8 mouse cellular contexts compared by ENCODE assay signal in genomic region chr1:78216509-78217141, GRCm38 (mm10). TPM values are rescaled to one million over a fixed set of nuclear protein-coding genes. Genes with fewer than 3 reads are reported as not detected.
DNase-seq lines count a peak whose midpoint lies in the region; ATAC-seq and TF ChIP-seq lines count a peak whose summit lies in the region.

No protein-coding gene starts in this region.

- peak overlapping the region; percentile 2; the same call in 1 of the 2 replicates for H3K4me3 ChIP-seq in spleen, adult 2 months (ENCODE audit: extremely low read depth, insufficient read depth, insufficient read length)
- peak overlapping the region; percentile 37 for H3K4me3 ChIP-seq in limb, embryonic 11.5 days (ENCODE audit: low read depth, low read length)
- peak overlapping the region; percentile 57 for H3K4me3 ChIP-seq in small intestine, adult 2 months (ENCODE audit: low read depth, low read length)

- peaks cover 21% of the 10 kb centered on the region for H3K27me3 ChIP-seq in spleen, adult 2 months (ENCODE audit: control insufficient read depth, insufficient read depth, low read length)
- peaks cover 80% of the 10 kb centered on the region for H3K27me3 ChIP-seq in limb, embryonic 11.5 days (ENCODE audit: control insufficient read depth, insufficient read depth, low read length)
- H3K27me3 ChIP-seq in small intestine, adult 2 months (ENCODE audit: control insufficient read depth, insufficient read depth, low read length) = peaks cover 58% of the 10 kb centered on the region

- TF ChIP-seq POLR2A in spleen, adult 2 months (IDR thresholded peaks at IDR 0.05; ENCODE audit: low read depth, low read length) = no peak
- TF ChIP-seq POLR2A in small intestine, adult 2 months (IDR thresholded peaks at IDR 0.05; ENCODE audit: low read depth, low read length) = no peak

- no peaks in the 10 kb centered on the region for H3K36me3 ChIP-seq in spleen, adult 2 months (ENCODE audit: control insufficient read depth, insufficient read depth, low read length)
- H3K36me3 ChIP-seq in limb, embryonic 11.5 days (ENCODE audit: control insufficient read depth, insufficient read depth, low read length) = no peaks in the 10 kb centered on the region
- H3K36me3 ChIP-seq in small intestine, adult 2 months (ENCODE audit: control insufficient read depth, insufficient read depth, low read length) = no peaks in the 10 kb centered on the region

- no peak for TF ChIP-seq CTCF in spleen, adult 2 months (IDR thresholded peaks at IDR 0.05; ENCODE audit: extremely low read depth, insufficient read depth, insufficient read length, insufficient replicate concordance)
- no peak for TF ChIP-seq CTCF in small intestine, adult 2 months (IDR thresholded peaks at IDR 0.05; ENCODE audit: extremely low read depth, insufficient read length, insufficient replicate concordance, low read depth, low read length)

- no peak for ATAC-seq in limb, embryonic 11.5 days (ENCODE audit: insufficient number of reproducible peaks, low FRiP score, low TSS enrichment, low read depth)

- peak overlapping the region; percentile 19; the same call in 1 of the 2 replicates for H3K9ac ChIP-seq in limb, embryonic 11.5 days (ENCODE audit: low read length)

- 4% methylated on average over 78 of the region's 79 CpGs for WGBS in spleen, adult 2 months
- WGBS in limb, embryonic 11.5 days = under 1% methylated on average over 43 of the region's 79 CpGs
- WGBS in small intestine, adult 2 months = 1% methylated on average over 78 of the region's 79 CpGs

- no peak overlapping the region for H3K27ac ChIP-seq in spleen, adult 2 months (ENCODE audit: insufficient read depth, low read length)
- H3K27ac ChIP-seq in limb, embryonic 11.5 days (replicated peaks; ENCODE audit: low read depth, low read length) = no peak overlapping the region
- H3K27ac ChIP-seq in small intestine, adult 2 months (ENCODE audit: insufficient read depth, low read depth, low read length) = no peak overlapping the region

- no peaks in the 10 kb centered on the region for H3K9me3 ChIP-seq in limb, embryonic 11.5 days (ENCODE audit: control insufficient read depth, low read length)

- H3K4me2 ChIP-seq in limb, embryonic 11.5 days (ENCODE audit: low read depth, severe bottlenecking) = peak overlapping the region; percentile 95

- DNase-seq in adrenal gland, postnatal 10 days = peak; percentile 32
- no peak for DNase-seq in adrenal gland, adult 18-20 months (ENCODE audit: low spot score in 2 of 2)
- no peak for DNase-seq in spleen, adult 2 months (ENCODE audit: low read depth in 1 of 2, low spot score in 2 of 2)
- DNase-seq in spleen, postnatal 36 days (ENCODE audit: low spot score in 2 of 2) = no peak
- peak; percentile 63 for DNase-seq in limb, embryonic 11.5 days (ENCODE audit: low spot score)
- DNase-seq in gastrocnemius, adult 18-20 months (ENCODE audit: low spot score) = no peak
- no peak for DNase-seq in gastrocnemius, postnatal 36 days

- H3K4me1 ChIP-seq in spleen, adult 2 months (ENCODE audit: control insufficient read depth, insufficient read depth, insufficient read length) = peaks cover 7% of the 10 kb centered on the region; the same call in 1 of the 2 replicates
- peaks cover 14% of the 10 kb centered on the region for H3K4me1 ChIP-seq in limb, embryonic 11.5 days (ENCODE audit: control insufficient read depth, insufficient read depth, low read length)
- peaks cover 13% of the 10 kb centered on the region; the same call in 1 of the 2 replicates for H3K4me1 ChIP-seq in small intestine, adult 2 months (ENCODE audit: control insufficient read depth, insufficient read depth, insufficient read length, low read length)

- intact Hi-C loops in gastrocnemius, postnatal 36 days (cut with DNase I) = loop anchor here (2.0 kb wide), 1 partner anchor 202 kb away; no protein-coding TSS in a partner anchor

RNA-seq across cellular contexts. Expression of gene Pax3, which starts 19.7 kb away (rescaled TPM):
- under 1 TPM in 1 of 2 experiments, not detected in 1; 0.88 TPM for total RNA-seq in adrenal gland, postnatal 10 days (2021)
- total RNA-seq in adrenal gland, adult 18-20 months (2021) = not detected
- 0.26 TPM in 1 of 2 replicates, not detected in the other for polyA plus RNA-seq in spleen, adult 2 months (2012; rRNA removed)
- 5.0 and 5.6 TPM in 2 replicates for polyA plus RNA-seq in limb, embryonic 11.5 days (2014; fragmentation: Nextera tagmentation; extraction: Ambion mirVana)
- polyA plus RNA-seq in small intestine, adult 2 months (2012; rRNA removed) = not detected in 2 replicates
- total RNA-seq in gastrocnemius, adult 18-20 months (2021) = under 1 TPM; 0.07 to 0.50 TPM
- not detected for total RNA-seq in gastrocnemius, postnatal 36 days (2021)

Comparison
In these comparisons a context has a peak if more than half of its experiments do, and no peak if none do; other contexts are left out.
1. DNase-seq: peak in adrenal gland, postnatal 10 days (single experiment) and limb, embryonic 11.5 days (single experiment); none in adrenal gland, adult 18-20 months (0 of 2), spleen, adult 2 months (0 of 2), spleen, postnatal 36 days (0 of 2), gastrocnemius, adult 18-20 months (single experiment) and gastrocnemius, postnatal 36 days (0 of 2).
2. H3K4me3 ChIP-seq: peak in every context shown above with its lines; median percentile 57 in small intestine, adult 2 months; 37 in limb, embryonic 11.5 days; 2 in spleen, adult 2 months.